Mouse (Mus musculus): ENCODE data around the gene Eif2ak2. TPM values are rescaled to one million over a fixed set of nuclear protein-coding genes. Genes with fewer than 3 reads are reported as not detected.

The Eif2ak2 gene
- polyA plus RNA-seq, 1 experiment, result 1.9 TPM

DNA sequence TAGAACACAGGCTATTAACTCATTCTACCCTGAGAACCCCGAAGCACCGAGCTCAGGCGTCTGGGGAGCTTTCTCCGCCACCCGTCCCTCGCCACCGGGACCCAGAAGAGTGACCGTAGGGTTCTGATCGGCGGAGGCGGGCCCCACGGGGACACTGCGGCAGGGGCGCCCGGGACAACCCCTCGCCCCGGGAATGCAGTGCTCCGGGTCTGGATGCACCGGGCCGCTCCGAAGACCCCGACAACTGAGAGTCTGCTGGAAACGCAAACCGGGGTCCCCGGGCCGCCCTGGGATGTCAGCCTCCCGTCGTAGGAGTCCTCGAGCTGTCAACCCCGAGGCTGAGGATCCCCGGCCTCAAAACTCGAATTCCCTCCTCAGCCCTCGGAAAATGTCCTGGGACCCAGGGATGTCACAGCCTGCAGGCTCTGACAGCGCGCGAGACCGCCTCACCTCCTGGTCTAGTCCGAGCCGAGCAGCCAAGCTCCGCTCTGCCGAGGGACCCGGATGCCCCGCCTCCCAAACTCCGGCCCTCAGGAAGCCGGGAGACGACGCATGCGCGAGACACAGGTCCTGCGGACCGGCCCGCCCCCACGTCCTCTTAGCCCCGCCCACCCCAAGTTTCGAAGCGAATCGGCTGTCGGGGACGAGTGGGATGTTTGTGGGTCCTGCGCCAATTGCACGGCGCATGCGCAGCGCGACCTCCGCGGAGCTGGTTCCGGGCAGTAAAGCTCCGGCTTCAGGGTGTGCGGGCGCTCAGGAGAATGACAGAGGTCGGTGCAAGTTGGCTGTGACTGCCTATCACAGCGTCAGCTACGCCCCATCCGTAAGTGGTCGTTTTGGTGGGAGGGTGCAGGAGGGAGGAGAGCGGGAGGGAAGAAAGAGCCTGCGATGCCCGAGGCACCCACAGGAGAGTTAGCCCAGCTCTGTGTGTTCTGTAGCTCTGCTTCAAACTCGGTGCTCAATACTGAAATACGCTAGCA is 47.2 kb downstream of the Eif2ak2 start, which contains the start of the genes Heatr5b and Gpatch11:
Gene Heatr5b (minus strand): TSS at position 509 of the 980 bp plus-strand sequence.
Gene Gpatch11 (plus strand): TSS at position 712 of the 980 bp plus-strand sequence.
- no peak for TF ChIP-seq E2F4 (IDR thresholded peaks at IDR 0.05; ENCODE audit: insufficient read depth)
- no peak for TF ChIP-seq USF1 (IDR thresholded peaks at IDR 0.05; ENCODE audit: low read depth)
- TF ChIP-seq MAX (IDR thresholded peaks at IDR 0.05; ENCODE audit: low read depth), result no peak
- TF ChIP-seq TCF12 (IDR thresholded peaks at IDR 0.05; ENCODE audit: insufficient read depth, poor library complexity, severe bottlenecking), result no peak
- peak in 1 of 3 experiments; percentile 1 for TF ChIP-seq MYOG (IDR thresholded peaks at IDR 0.05; ENCODE audit: control insufficient read depth in 1 of 3, insufficient read depth in 1 of 3, insufficient read length in 2 of 3, low read depth in 2 of 3)
- no peak for TF ChIP-seq CEBPB (IDR thresholded peaks at IDR 0.05; ENCODE audit: insufficient read depth, poor library complexity, severe bottlenecking)
- peak; percentile 78 for TF ChIP-seq POLR2AphosphoS2 (IDR thresholded peaks at IDR 0.05; ENCODE audit: insufficient read length, low read depth)
- TF ChIP-seq MYOD1 (IDR thresholded peaks at IDR 0.05; ENCODE audit: control insufficient read depth in 1 of 3, insufficient read length in 2 of 3, low read depth in 2 of 3), result no peak
- peak; percentile 14 for TF ChIP-seq SRF (IDR thresholded peaks at IDR 0.05; ENCODE audit: control insufficient read depth, insufficient read length, low read depth)
- TF ChIP-seq POLR2A (IDR thresholded peaks at IDR 0.05; ENCODE audit: insufficient read length, low read depth), result peak; percentile 90
- TF ChIP-seq TCF3 (IDR thresholded peaks at IDR 0.05; ENCODE audit: insufficient read length, low read depth), result no peak
- TF ChIP-seq REST (IDR thresholded peaks at IDR 0.05; ENCODE audit: insufficient read depth, insufficient read length), result peak; percentile 3
- Histone ChIP-seq H3ac (ENCODE audit: control insufficient read depth, insufficient read length) (peak within 1 kb of the TSS; percentile 38), H3K36me3 (ENCODE audit: control insufficient read depth, insufficient read depth) (peaks cover 10% of the 10 kb centered on the region), H3K4me3 (peak within 1 kb of the TSS; percentile 87), H3K79me2 (ENCODE audit: control insufficient read depth, insufficient read depth) (peaks cover 6% of the 10 kb centered on the region), H3K27me3 (ENCODE audit: control insufficient read depth, insufficient read depth, insufficient read length) (no peaks in the 10 kb centered on the region), H3K4me2 (ENCODE audit: low read depth) (peak within 1 kb of the TSS; percentile 95)

DNA sequence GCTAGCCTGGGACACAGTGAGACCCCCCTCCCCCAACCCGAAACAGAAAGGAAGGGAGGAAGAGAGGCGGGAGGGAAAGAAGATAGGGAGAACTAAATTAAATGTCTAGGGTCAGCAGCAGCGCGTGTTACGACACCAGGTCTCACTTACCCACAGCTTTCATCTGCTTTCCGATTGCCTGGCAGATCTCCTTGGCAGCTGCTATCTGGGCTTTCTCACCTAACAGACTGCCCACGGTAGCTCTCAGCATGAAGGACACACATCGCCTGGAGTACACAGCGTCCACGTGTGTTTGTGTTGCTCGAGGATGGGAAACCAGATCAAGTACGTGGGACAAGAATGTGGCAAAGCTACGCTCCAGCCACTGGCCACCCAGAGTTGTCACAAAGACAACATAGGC is 58.0 kb downstream of the Eif2ak2 start:
- H3K4me3 ChIP-seq, result no peak overlapping the region
- no peak overlapping the region for H3ac ChIP-seq (ENCODE audit: control insufficient read depth, insufficient read length)
- TF ChIP-seq USF1 (IDR thresholded peaks at IDR 0.05; ENCODE audit: low read depth), result no peak
- TF ChIP-seq MYOD1 (IDR thresholded peaks at IDR 0.05; ENCODE audit: control insufficient read depth in 1 of 3, insufficient read length in 2 of 3, low read depth in 2 of 3), result no peak
- H3K79me2 ChIP-seq (ENCODE audit: control insufficient read depth, insufficient read depth), result no peaks in the 10 kb centered on the region
- H3K36me3 ChIP-seq (ENCODE audit: control insufficient read depth, insufficient read depth), result peaks cover 40% of the 10 kb centered on the region
- no peaks in the 10 kb centered on the region for H3K27me3 ChIP-seq (ENCODE audit: control insufficient read depth, insufficient read depth, insufficient read length)
- H3K4me2 ChIP-seq (ENCODE audit: low read depth), result no peak overlapping the region

DNA sequence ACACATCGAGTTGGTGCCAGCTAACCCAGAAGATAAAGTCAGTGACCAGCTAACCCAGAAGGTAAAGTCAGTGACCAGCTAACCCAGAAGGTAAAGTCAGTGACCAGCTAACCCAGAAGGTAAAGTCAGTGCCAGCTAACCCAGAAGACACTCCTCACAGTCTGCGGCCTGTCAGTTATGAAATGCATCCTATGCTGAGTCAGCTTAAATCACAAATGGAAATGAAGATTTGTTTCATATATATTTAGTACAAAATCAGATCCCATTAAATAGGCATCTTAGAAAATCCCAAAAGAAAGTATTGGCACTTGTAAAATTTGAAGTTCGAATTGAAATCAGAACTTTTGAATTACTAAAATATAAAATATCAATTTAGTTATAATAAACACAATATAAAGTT is 72.8 kb downstream of the Eif2ak2 start:
- Histone ChIP-seq H3K36me3 (ENCODE audit: control insufficient read depth, insufficient read depth) (peaks cover 27% of the 10 kb centered on the region), H3K4me3 (no peak overlapping the region), H3K4me2 (ENCODE audit: low read depth) (no peak overlapping the region)

DNA sequence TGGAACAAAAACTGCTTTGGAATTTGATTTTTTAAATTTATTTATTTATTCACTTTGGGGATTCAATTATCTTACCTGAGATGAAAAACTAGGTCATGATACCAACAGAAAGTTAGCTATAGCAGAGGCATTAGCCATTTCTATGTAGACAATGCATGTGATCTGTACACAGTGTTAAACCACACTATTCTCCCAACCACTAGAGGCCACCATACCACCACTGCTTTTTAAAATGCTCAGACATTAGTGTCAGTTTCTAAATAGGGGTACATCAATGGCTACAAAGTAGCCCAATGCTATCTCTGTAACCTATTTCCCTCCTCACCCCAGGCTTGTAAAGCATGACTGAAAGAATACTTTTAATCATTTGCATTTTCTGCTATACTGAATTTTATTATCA is 73.4 kb downstream of the Eif2ak2 start:
- Histone ChIP-seq H3K79me2 (ENCODE audit: control insufficient read depth, insufficient read depth) (no peaks in the 10 kb centered on the region), H3ac (ENCODE audit: control insufficient read depth, insufficient read length) (no peak overlapping the region), H3K4me2 (ENCODE audit: low read depth) (no peak overlapping the region), H3K27me3 (ENCODE audit: control insufficient read depth, insufficient read depth, insufficient read length) (no peaks in the 10 kb centered on the region), H3K36me3 (ENCODE audit: control insufficient read depth, insufficient read depth) (peaks cover 28% of the 10 kb centered on the region), H3K4me3 (no peak overlapping the region)
- TF ChIP-seq TCF12 (IDR thresholded peaks at IDR 0.05; ENCODE audit: insufficient read depth, poor library complexity, severe bottlenecking) (no peak), REST (IDR thresholded peaks at IDR 0.05; ENCODE audit: insufficient read depth, insufficient read length) (no peak), USF1 (IDR thresholded peaks at IDR 0.05; ENCODE audit: low read depth) (no peak), MAX (IDR thresholded peaks at IDR 0.05; ENCODE audit: low read depth) (no peak), SRF (IDR thresholded peaks at IDR 0.05; ENCODE audit: control insufficient read depth, insufficient read length, low read depth) (no peak), POLR2A (IDR thresholded peaks at IDR 0.05; ENCODE audit: insufficient read length, low read depth) (no peak), E2F4 (IDR thresholded peaks at IDR 0.05; ENCODE audit: insufficient read depth) (no peak), CEBPB (IDR thresholded peaks at IDR 0.05; ENCODE audit: insufficient read depth, poor library complexity, severe bottlenecking) (no peak), POLR2AphosphoS2 (IDR thresholded peaks at IDR 0.05; ENCODE audit: insufficient read length, low read depth) (no peak), MYOG (IDR thresholded peaks at IDR 0.05; ENCODE audit: control insufficient read depth in 1 of 3, insufficient read depth in 1 of 3, insufficient read length in 2 of 3, low read depth in 2 of 3) (no peak)

More for the DNA sequence above, 72.8 kb downstream of the Eif2ak2 start:
- H3K27me3 ChIP-seq (ENCODE audit: control insufficient read depth, insufficient read depth, insufficient read length), result no peaks in the 10 kb centered on the region
- TF ChIP-seq SRF (IDR thresholded peaks at IDR 0.05; ENCODE audit: control insufficient read depth, insufficient read length, low read depth) (no peak), MYOD1 (IDR thresholded peaks at IDR 0.05; ENCODE audit: control insufficient read depth in 1 of 3, insufficient read length in 2 of 3, low read depth in 2 of 3) (no peak), MAX (IDR thresholded peaks at IDR 0.05; ENCODE audit: low read depth) (no peak), REST (IDR thresholded peaks at IDR 0.05; ENCODE audit: insufficient read depth, insufficient read length) (no peak), POLR2AphosphoS2 (IDR thresholded peaks at IDR 0.05; ENCODE audit: insufficient read length, low read depth) (no peak), POLR2A (IDR thresholded peaks at IDR 0.05; ENCODE audit: insufficient read length, low read depth) (no peak), MYOG (IDR thresholded peaks at IDR 0.05; ENCODE audit: control insufficient read depth in 1 of 3, insufficient read depth in 1 of 3, insufficient read length in 2 of 3, low read depth in 2 of 3) (no peak), E2F4 (IDR thresholded peaks at IDR 0.05; ENCODE audit: insufficient read depth) (no peak), TCF12 (IDR thresholded peaks at IDR 0.05; ENCODE audit: insufficient read depth, poor library complexity, severe bottlenecking) (no peak), USF1 (IDR thresholded peaks at IDR 0.05; ENCODE audit: low read depth) (no peak)
- H3ac ChIP-seq (ENCODE audit: control insufficient read depth, insufficient read length), result no peak overlapping the region
- no peaks in the 10 kb centered on the region for H3K79me2 ChIP-seq (ENCODE audit: control insufficient read depth, insufficient read depth)

Other genes with a start within 250 kb of the Eif2ak2 start
- gene Strn, start 145.4 kb downstream of the Eif2ak2 start, polyA plus RNA-seq (2012; fragmentation: generic; extraction: Trizol), result 4.0 TPM
- gene Heatr5b, start 47.2 kb downstream of the Eif2ak2 start, polyA plus RNA-seq (2012; fragmentation: generic; extraction: Trizol), result 11.8 TPM
- 16.6 TPM for gene Gpatch11, start 47.0 kb downstream of the Eif2ak2 start, polyA plus RNA-seq (2012; fragmentation: generic; extraction: Trizol)
- gene Sult6b1, start 24.4 kb upstream of the Eif2ak2 start, polyA plus RNA-seq (2012; fragmentation: generic; extraction: Trizol), result 0.06 TPM
- gene Cebpzos, start 33.9 kb upstream of the Eif2ak2 start, polyA plus RNA-seq (2012; fragmentation: generic; extraction: Trizol), result 25.3 TPM
- 9.7 TPM for gene Cebpz, start 54.5 kb upstream of the Eif2ak2 start, polyA plus RNA-seq (2012; fragmentation: generic; extraction: Trizol)
- gene Ndufaf7, start 54.6 kb upstream of the Eif2ak2 start, polyA plus RNA-seq (2012; fragmentation: generic; extraction: Trizol), result 17.9 TPM
- gene Prkd3, start 138.2 kb upstream of the Eif2ak2 start, polyA plus RNA-seq (2012; fragmentation: generic; extraction: Trizol), result 11.4 TPM
- 1.1 TPM for gene Qpct, start 169.3 kb upstream of the Eif2ak2 start, polyA plus RNA-seq (2012; fragmentation: generic; extraction: Trizol)

Measured in myocyte (in vitro differentiated cells).